Mouse (Mus musculus): ENCODE data around the gene Mlc1. TPM values are rescaled to one million over a fixed set of nuclear protein-coding genes. Genes with fewer than 3 reads are reported as not detected.
A peak's percentile ranks its signal among the peaks of the same experiment; 100 is the strongest.

Mlc1 gene
- polyA plus RNA-seq, 1 experiment from 2014 or later: not detected

DNA sequence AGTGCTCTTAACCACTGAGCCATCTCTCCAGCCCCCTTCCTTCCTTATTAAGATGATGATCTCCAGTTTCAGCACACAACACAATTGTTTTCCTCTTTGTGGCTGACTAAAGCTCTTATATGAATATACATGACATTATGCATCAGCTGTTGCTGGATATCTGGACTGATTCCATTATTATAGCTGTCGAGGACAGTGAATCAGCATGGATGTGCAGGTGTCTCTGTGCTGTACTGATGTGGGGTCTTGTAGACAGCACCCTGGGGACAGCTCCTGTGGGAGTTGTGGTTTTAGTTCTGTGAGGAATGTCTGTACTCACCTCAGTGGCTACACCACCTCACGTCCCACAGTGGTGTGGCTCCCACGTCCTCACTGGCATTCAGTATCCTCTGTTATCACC, 22.4 kb upstream of the Mlc1 start:
- no peaks in the 10 kb centered on the region for H3K9me3 ChIP-seq (ENCODE audit: control insufficient read depth, low read length)
- H3K27me3 ChIP-seq (ENCODE audit: control insufficient read depth, insufficient read depth, low read length): no peaks in the 10 kb centered on the region
- H3K36me3 ChIP-seq (ENCODE audit: control insufficient read depth, insufficient read depth, low read length): no peaks in the 10 kb centered on the region
- no peak overlapping the region for H3K4me3 ChIP-seq (ENCODE audit: low read depth, low read length)
- ATAC-seq (ENCODE audit: low FRiP score, low TSS enrichment) (no peak), DNase-seq (ENCODE audit: low spot score) (no peak)
- no peak overlapping the region for H3K27ac ChIP-seq (replicated peaks)
- no peaks in the 10 kb centered on the region for H3K4me1 ChIP-seq (replicated peaks; ENCODE audit: control insufficient read depth, insufficient read depth)
- no peak overlapping the region for H3K9ac ChIP-seq (ENCODE audit: low read length)
- H3K4me2 ChIP-seq (replicated peaks; ENCODE audit: low read depth): no peak overlapping the region
- 69% methylated on average over 3 of the region's 3 CpGs for WGBS
- no peak for TF ChIP-seq EP300 (optimal IDR thresholded peaks at IDR 0.05)

GRCm38 (mm10) chr15:89000367-89000766, 21.6 kb upstream of the Mlc1 start:
- Histone ChIP-seq H3K4me3 (ENCODE audit: low read depth, low read length) (no peak overlapping the region), H3K4me2 (replicated peaks; ENCODE audit: low read depth) (no peak overlapping the region), H3K27ac (replicated peaks) (no peak overlapping the region), H3K9me3 (ENCODE audit: control insufficient read depth, low read length) (no peaks in the 10 kb centered on the region), H3K4me1 (replicated peaks; ENCODE audit: control insufficient read depth, insufficient read depth) (no peaks in the 10 kb centered on the region), H3K27me3 (ENCODE audit: control insufficient read depth, insufficient read depth, low read length) (no peaks in the 10 kb centered on the region), H3K36me3 (ENCODE audit: control insufficient read depth, insufficient read depth, low read length) (no peaks in the 10 kb centered on the region), H3K9ac (ENCODE audit: low read length) (no peak overlapping the region)
- ATAC-seq (ENCODE audit: low FRiP score, low TSS enrichment) (no peak), DNase-seq (ENCODE audit: low spot score) (no peak)
- 54% methylated on average over 2 of the region's 2 CpGs for WGBS
- TF ChIP-seq EP300 (optimal IDR thresholded peaks at IDR 0.05) (no peak), CTCF (IDR thresholded peaks at IDR 0.05; ENCODE audit: low read depth) (no peak)

GRCm38 (mm10) chr15:88999124-88999523, 20.3 kb upstream of the Mlc1 start:
- Histone ChIP-seq H3K27me3 (ENCODE audit: control insufficient read depth, insufficient read depth, low read length) (no peaks in the 10 kb centered on the region), H3K4me2 (replicated peaks; ENCODE audit: low read depth) (no peak overlapping the region), H3K36me3 (ENCODE audit: control insufficient read depth, insufficient read depth, low read length) (no peaks in the 10 kb centered on the region), H3K4me3 (ENCODE audit: low read depth, low read length) (no peak overlapping the region), H3K9ac (ENCODE audit: low read length) (no peak overlapping the region), H3K4me1 (replicated peaks; ENCODE audit: control insufficient read depth, insufficient read depth) (no peaks in the 10 kb centered on the region), H3K27ac (replicated peaks) (no peak overlapping the region), H3K9me3 (ENCODE audit: control insufficient read depth, low read length) (no peaks in the 10 kb centered on the region)
- DNase-seq (ENCODE audit: low spot score) (no peak), ATAC-seq (ENCODE audit: low FRiP score, low TSS enrichment) (no peak)
- WGBS: 65% methylated on average over 2 of the region's 2 CpGs
- peak; percentile 61 for TF ChIP-seq CTCF (IDR thresholded peaks at IDR 0.05; ENCODE audit: low read depth)
- no peak for TF ChIP-seq EP300 (optimal IDR thresholded peaks at IDR 0.05)

- Histone ChIP-seq H3K9me3 (ENCODE audit: control insufficient read depth, low read length) (no peaks in the 10 kb centered on the region), H3K4me3 (ENCODE audit: low read depth, low read length) (no peak overlapping the region), H3K36me3 (ENCODE audit: control insufficient read depth, insufficient read depth, low read length) (no peaks in the 10 kb centered on the region), H3K27me3 (ENCODE audit: control insufficient read depth, insufficient read depth, low read length) (no peaks in the 10 kb centered on the region), H3K9ac (ENCODE audit: low read length) (no peak overlapping the region), H3K4me2 (replicated peaks; ENCODE audit: low read depth) (no peak overlapping the region), H3K4me1 (replicated peaks; ENCODE audit: control insufficient read depth, insufficient read depth) (no peaks in the 10 kb centered on the region), H3K27ac (replicated peaks) (no peak overlapping the region)
- 63% methylated on average over 8 of the region's 8 CpGs for WGBS
- DNase-seq (ENCODE audit: low spot score) (no peak), ATAC-seq (ENCODE audit: low FRiP score, low TSS enrichment) (no peak)
- TF ChIP-seq CTCF (IDR thresholded peaks at IDR 0.05; ENCODE audit: low read depth) (no peak), EP300 (optimal IDR thresholded peaks at IDR 0.05) (no peak)
These were observed 19.8 kb upstream of the Mlc1 start for GRCm38 (mm10) chr15:88998636-88999035.

GRCm38 (mm10) chr15:88989236-88989635, 10.4 kb upstream of the Mlc1 start:
- no peak overlapping the region for H3K9ac ChIP-seq (ENCODE audit: low read length)

GRCm38 (mm10) chr15:88982534-88983079, 3.8 kb upstream of the Mlc1 start, which contains the start of gene Mov10l1:
Mov10l1 (plus strand) TSS chr15:88982909.
- Histone ChIP-seq H3K36me3 (ENCODE audit: control insufficient read depth, insufficient read depth, low read length) (no peaks in the 10 kb centered on the region), H3K9ac (ENCODE audit: low read length) (no peak within 1 kb of the TSS), H3K27ac (replicated peaks) (no peak within 1 kb of the TSS), H3K4me2 (replicated peaks; ENCODE audit: low read depth) (no peak within 1 kb of the TSS), H3K4me1 (replicated peaks; ENCODE audit: control insufficient read depth, insufficient read depth) (no peaks in the 10 kb centered on the region), H3K9me3 (ENCODE audit: control insufficient read depth, low read length) (no peaks in the 10 kb centered on the region), H3K4me3 (ENCODE audit: low read depth, low read length) (no peak within 1 kb of the TSS), H3K27me3 (ENCODE audit: control insufficient read depth, insufficient read depth, low read length) (no peaks in the 10 kb centered on the region)
- peak; percentile 12; the same call in 1 of the 2 replicates for ATAC-seq (ENCODE audit: low FRiP score, low TSS enrichment)
- 92% methylated on average over 31 of the region's 31 CpGs for WGBS
- TF ChIP-seq CTCF (IDR thresholded peaks at IDR 0.05; ENCODE audit: low read depth) (no peak), EP300 (optimal IDR thresholded peaks at IDR 0.05) (no peak)
- no peak for DNase-seq (ENCODE audit: low spot score)

More at GRCm38 (mm10) chr15:88989236-88989635, 10.4 kb upstream of the Mlc1 start:
- TF ChIP-seq EP300 (optimal IDR thresholded peaks at IDR 0.05) (no peak), CTCF (IDR thresholded peaks at IDR 0.05; ENCODE audit: low read depth) (no peak)
- Histone ChIP-seq H3K27ac (replicated peaks) (no peak overlapping the region), H3K9me3 (ENCODE audit: control insufficient read depth, low read length) (no peaks in the 10 kb centered on the region), H3K27me3 (ENCODE audit: control insufficient read depth, insufficient read depth, low read length) (no peaks in the 10 kb centered on the region), H3K4me1 (replicated peaks; ENCODE audit: control insufficient read depth, insufficient read depth) (no peaks in the 10 kb centered on the region), H3K4me2 (replicated peaks; ENCODE audit: low read depth) (no peak overlapping the region), H3K36me3 (ENCODE audit: control insufficient read depth, insufficient read depth, low read length) (no peaks in the 10 kb centered on the region), H3K4me3 (ENCODE audit: low read depth, low read length) (no peak overlapping the region)
- 23% methylated on average over 2 of the region's 2 CpGs for WGBS
- DNase-seq (ENCODE audit: low spot score): peak; percentile 40
- peak; percentile 49; the same call in 1 of the 2 replicates for ATAC-seq (ENCODE audit: low FRiP score, low TSS enrichment)
